Mouse (Mus musculus) thymus, postnatal 10 days (tissue): ENCODE measurements around the gene Ggt1.

Experiments
- DNase-seq, 2 experiments: peaks; one replicate each; pipeline ENCODE4 v3.0.0; 2021; ENCODE audit warnings: low spot score in 2 of 2

Ggt1 gene

GRCm38 (mm10) chr10:75571937-75572336 is 10.5 kb downstream of the Ggt1 start:
- DNase-seq, result no peak

DNA sequence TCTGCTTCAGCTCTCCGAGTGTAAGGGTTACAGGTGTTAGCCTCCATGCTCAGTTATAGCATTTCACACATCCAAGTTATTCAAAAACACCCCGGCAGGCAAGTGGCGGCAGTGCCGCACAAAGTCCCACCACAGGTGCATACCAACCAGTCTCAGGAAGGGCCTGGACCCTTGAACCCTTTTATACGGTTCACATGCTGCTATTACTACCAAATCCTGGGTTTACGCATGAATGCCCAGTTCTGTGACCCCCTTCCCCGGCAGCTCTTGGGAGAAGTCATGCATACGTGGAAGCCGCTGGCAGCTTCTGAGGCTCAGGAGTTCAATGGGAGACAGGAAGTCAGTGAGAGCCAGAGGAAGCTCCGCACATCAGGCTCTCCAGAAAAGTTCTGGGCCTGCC is 11.8 kb downstream of the Ggt1 start:
- no peak for DNase-seq

- no peak for DNase-seq
Measured at GRCm38 (mm10) chr10:75573965-75574364, 12.6 kb downstream of the Ggt1 start.

- DNase-seq, result no peak
Measured at GRCm38 (mm10) chr10:75579129-75579528, 17.7 kb downstream of the Ggt1 start.

DNA sequence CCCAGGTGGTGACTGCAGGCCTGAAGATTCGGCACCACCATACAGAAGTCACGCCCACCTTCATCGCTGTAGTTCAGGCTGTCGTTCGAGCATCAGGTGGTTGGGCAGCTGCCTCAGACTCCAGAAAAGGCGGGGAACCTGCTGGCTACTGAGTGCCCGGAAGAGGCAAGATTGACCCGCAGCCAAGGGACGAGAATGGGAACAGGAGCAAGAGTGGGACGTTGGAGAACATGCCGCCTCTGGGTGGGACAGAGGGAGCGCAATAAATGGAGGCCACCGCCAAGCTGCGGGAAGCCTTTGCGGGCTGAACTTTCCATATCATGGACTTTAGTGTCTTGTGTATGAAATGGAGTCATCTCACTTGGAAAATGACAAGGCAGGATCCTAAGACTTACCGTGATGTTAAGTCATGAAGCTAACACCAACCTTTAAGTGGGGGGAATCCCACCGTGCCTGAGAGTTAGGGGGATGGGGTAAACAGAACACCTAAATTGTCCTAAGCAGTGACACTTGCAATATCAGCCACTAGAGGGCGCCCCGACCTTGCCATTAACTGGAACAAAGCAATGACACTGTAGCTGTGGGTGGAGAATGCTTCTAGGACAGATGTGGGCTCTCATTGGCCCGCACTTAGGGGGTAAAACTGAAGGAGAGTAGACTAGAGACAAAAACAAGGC is 24.6 kb downstream of the Ggt1 start:
- DNase-seq, result peak; percentile 84 to 95

DNA sequence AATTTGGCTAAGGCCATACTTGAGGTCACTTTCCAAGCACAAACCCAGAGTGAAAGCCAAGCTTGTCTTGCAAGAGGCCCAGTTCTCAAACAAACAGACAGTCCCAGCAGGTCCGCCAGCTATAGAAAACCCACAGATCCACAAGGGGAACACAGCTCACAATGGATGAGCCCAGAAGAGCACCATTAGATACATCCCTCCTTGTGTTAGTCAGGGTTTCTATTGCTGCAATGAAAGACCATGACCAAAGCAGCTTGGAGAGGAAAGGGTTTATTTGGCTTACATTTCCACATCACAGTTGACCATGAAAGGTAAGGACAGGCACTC is 25.1 kb downstream of the Ggt1 start:
- no peak for DNase-seq

GRCm38 (mm10) chr10:75587781-75588180 is 26.4 kb downstream of the Ggt1 start:
- no peak for DNase-seq

GRCm38 (mm10) chr10:75588336-75588735 is 26.9 kb downstream of the Ggt1 start:
- no peak for DNase-seq

- DNase-seq, result peak in 1 of 2 experiments; percentile 15
Measured at GRCm38 (mm10) chr10:75589129-75589528, 27.7 kb downstream of the Ggt1 start, which contains the start of gene Ggt5. Gene Ggt5, plus strand, starts transcription at chr10:75589340.

- peak in 1 of 2 experiments; percentile 28 for DNase-seq
Measured at GRCm38 (mm10) chr10:75589651-75590050, 28.2 kb downstream of the Ggt1 start.

DNA sequence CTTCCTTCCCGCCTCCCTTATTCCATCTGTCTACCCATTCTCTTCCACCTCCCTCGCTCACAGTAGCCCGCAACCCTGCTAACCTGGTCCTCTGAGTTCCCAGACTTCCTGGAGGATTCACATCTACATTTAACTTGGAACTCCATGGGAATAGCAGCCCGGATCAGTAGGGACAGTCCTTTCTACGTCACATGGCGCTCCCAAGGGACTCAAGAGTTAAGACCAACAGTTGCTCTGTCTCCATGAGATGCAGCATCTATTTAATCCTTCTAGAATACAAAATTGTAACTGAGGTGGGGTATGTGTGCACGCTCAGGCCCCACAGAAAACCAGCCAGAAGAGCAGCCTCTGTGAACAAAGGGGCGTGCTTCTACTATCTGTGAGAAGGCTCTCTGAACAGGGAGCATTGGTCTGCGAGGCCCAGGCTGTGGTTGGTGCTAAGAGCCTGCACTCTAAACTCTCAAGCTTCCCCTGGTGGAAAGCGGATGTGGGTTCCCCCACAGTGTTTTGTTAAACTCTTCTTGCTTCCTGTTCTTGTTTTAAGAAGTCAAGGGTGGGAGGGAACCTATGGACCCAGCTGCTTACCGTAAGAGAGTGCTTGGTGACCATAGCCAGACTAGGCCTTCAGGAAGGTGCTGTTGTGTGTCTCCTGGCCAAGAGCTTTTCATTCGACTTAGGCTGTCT is 29.9 kb downstream of the Ggt1 start:
- peak; percentile 88 to 93 for DNase-seq

DNA sequence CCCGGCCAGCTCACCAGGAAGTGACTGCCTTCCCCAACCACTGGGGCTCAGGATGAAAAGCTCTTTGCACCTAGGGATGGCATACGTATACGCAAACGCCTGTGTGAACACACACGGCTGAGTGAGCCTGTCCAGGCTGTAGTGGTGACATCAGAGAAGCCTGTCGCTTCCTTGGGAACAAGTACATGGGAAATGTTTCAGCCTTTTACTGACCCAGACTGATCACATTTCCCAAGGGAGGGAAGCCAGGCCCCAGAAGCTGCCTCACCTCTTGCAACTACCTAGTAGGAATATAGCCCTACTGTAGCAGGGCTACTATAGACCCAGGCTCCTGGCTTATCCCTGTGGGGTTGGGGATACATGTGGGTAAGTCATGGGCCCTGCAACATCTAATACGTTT is 31.2 kb downstream of the Ggt1 start:
- no peak for DNase-seq

- no peak for DNase-seq
Measured at GRCm38 (mm10) chr10:75595981-75596380, 34.6 kb downstream of the Ggt1 start.

DNA sequence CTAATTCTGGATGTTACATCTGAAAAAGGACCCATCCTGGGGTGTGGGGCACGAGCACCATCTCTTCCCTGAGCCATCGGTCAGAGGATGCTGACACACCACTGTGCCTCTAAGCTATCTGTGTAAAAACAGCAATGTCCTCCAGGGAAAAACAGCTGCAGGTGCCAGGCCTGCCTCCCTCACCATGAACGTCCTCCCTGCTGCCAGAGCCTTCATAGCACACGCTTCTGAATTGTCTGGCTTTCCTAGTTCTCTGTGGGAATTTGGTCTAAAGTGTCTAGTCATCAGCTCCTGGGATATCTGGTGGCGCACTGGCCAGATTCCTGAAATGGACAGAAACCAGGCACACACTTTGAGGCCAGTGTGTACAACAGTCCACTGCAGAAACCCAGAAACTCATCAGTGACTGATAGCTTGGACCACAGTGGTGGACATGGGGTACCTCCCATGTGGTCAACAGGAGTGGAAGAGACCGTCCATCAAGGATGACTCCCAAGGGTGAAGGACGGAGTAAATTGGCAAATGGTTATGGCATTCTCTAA is 38.9 kb downstream of the Ggt1 start:
- no peak for DNase-seq

GRCm38 (mm10) chr10:75605162-75605846 is 43.9 kb downstream of the Ggt1 start:
- DNase-seq, result peak in 1 of 2 experiments; percentile 29

GRCm38 (mm10) chr10:75607253-75607652 is 45.8 kb downstream of the Ggt1 start:
- DNase-seq, result no peak

GRCm38 (mm10) chr10:75608975-75609374 is 47.6 kb downstream of the Ggt1 start:
- no peak for DNase-seq

DNA sequence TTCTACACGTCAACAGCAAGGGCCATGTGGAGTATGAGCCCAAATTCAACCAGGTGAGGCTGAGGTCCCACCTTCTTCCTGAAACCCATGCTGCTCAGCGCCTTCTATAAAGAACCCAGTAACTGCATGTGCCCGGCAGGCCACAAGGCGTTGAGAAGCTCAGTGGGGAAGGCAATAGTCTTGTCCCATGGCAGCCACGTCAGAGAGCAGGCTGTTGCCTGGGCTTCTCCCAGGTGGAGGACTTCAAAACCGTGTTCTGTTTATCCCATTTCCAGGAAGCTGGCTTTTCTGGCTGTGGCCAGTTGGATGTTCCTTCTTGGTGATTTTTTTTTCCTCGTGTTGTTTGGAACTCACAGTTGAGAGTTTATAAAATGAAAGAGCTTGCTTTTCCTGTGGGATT is 49.1 kb downstream of the Ggt1 start:
- DNase-seq, result no peak

- DNase-seq, result no peak
Measured at GRCm38 (mm10) chr10:75616044-75616443, 54.6 kb downstream of the Ggt1 start.

- DNase-seq, result no peak
Measured at GRCm38 (mm10) chr10:75620818-75621217, 59.4 kb downstream of the Ggt1 start.

DNA sequence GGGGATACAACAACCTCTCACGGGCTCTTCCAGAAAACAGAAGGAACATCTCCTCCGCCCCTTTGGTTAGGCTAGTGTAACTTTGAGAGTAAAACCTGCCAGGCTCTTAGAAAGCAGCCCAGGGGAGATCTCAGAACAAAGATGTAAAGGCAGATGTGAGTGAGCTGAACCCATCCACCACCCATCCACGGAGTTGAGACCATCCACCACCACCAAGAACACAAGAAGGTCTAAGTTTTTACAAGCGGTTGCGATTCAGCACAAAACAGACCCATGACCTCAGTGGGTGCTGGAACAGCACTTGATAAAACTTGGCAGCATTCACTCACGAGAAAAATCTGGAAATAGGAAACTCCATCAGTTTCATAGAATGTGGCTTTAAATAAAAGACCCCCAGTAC is 64.5 kb downstream of the Ggt1 start:
- DNase-seq, result no peak

DNA sequence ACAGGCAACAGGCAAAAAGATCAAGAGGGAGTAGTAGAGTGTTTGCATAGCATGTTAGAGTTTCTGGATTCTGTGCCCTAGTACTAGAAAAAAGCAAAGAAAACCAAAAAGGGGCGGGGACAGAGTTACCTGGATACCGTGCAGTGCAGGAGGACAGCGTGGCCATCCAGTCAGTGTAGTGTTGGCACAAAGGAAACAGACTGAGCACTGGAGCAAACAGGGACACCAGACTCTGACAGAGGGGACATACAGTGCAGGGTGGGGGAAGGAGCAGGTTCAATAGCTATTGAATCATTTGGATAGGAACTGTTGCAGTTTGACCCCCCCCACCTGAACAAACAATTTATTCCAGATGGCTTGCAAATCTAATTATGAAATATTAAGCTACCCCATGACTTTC is 65.6 kb downstream of the Ggt1 start:
- DNase-seq, result no peak

DNA sequence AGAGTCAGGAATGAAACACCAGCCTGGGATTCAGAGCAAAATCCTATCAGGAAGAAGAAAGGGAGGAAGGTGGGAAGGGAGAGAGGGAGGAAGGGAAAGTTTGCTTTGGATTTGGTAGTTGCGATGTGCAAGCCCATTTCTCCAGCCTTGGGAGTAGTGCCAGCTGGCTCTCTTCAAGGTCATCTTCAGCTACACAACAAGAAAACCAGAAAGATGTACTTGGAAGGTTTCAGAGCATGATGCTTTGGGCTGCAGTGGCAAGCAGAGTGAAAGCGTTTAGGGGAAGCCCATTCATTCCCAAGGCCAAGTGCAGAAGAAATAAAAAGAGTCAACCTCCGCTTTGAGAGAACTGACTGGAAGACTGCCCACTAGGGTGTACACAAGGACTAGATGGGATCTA is 66.1 kb downstream of the Ggt1 start:
- no peak for DNase-seq
